Mouse (Mus musculus) erythroid progenitor cell, adult 5-6 weeks (primary cell): ENCODE measurements around the gene Osgin1. TPM values are rescaled to one million over a fixed set of nuclear protein-coding genes. Genes with fewer than 3 reads are reported as not detected.

Experiments
- ATAC-seq: replicated peaks from 2 replicates; pipeline ENCODE4 v1.8.0; 2016; ENCODE audit warnings: moderate number of reproducible peaks, mild to moderate bottlenecking, moderate TSS enrichment, inconsistent platforms; ENCODE audit not compliant: poor library complexity, low FRiP score, severe bottlenecking
- total RNA-seq, 2 experiments: library from RNA; stranded (forward) in 1 of 2; stranded (reverse) in 1 of 2; fragments of 150-400 nt in 1 of 2; fragments of 186-747, 209-891 nt in 1 of 2; gene quantifications; 2 replicates each; pipeline versions ENCODE4 v1.2.3 to v1.2.4; 2015 to 2017; ENCODE audit warnings: low replicate concordance in 2 of 2

The Osgin1 gene
- total RNA-seq, 2 experiments from 2014 or later, result not detected

DNA sequence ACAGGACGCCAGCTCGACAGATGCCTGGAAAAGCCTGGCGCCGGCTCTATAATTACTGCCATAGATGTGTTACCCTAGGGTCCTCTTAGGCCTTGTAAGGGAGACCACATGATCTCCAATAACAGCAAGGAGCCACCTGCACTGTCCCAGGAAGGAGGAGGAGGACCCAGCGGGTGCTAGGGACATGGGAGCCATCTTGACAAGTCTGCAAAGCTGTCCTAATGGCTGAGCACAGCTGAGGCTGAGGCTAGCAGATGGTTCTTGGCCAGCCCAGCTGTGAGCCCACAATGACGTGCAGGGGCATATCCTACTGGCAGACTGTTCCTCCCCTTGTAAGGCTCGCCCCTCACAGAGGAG, 5.9 kb downstream of the Osgin1 start:
- ATAC-seq, result no peak

DNA sequence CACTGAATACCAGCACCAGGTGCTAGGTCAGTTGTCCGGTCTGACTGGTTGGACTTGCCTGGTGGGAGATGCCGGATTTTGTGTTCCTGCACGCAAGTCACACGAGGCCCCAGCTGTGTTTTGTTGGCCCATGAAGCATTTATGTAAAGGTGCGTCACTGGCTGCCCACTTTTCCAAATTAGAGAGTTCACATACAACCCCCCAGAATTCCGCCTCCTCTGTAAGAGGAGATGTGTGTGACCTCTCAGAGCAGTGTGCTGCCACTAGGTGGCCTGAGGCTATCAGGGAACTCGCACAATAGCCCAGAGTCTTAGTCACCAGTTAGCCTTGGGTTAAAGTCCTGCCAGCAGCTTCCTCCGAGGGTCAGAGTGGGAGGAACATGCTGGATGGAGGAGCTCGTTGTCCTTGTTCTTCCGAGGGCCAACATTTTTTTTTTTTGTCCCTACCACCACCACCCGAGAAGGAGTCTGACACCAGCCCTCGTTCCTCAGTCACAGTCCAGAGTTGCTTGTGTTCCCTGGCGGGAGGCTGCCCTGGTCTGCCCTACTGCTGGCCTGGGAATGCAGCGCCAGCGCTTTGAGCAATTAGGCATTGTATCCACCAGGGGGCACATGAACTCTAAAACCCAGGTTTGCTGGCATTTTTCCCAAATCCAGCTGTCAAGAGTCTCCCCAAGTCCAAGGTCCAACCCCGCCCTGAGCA, 6.5 kb downstream of the Osgin1 start:
- peak; percentile 53; the same call in 1 of the 2 replicates for ATAC-seq

DNA sequence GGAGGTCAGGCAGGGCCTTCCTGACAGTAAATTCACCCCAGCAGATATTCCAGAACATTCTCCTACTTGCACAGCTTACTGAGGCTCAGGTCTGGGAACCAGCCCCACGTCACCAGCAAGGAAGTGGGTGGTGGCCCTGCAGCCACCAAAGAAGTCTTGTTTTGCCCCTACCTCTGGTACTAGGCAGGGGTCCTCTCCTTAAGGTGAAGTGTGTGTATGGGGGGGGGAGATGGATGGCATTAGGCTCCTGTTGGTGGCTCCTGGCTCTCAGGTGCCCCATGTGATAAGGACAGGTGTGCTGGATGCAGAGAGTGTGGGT, 7.0 kb downstream of the Osgin1 start:
- ATAC-seq, result no peak

DNA sequence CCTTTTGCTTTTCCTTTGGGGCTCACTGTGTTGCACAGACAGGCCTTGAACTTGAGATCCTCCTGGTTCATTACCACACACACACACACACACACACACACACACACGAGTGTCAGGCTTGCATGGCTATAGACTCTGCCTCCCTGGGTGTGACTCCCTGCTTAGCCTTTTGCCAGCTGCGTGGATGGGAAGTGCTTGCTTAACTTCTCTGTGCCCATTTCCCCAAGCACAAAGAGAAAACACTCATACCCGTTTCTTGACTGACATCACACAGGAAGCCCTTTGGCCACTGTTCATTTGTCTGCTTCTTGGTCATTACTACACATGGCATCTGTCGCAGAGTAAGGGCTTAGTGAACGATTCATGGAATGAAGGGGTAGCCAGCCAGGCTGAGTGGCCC, 8.1 kb downstream of the Osgin1 start:
- ATAC-seq, result no peak

DNA sequence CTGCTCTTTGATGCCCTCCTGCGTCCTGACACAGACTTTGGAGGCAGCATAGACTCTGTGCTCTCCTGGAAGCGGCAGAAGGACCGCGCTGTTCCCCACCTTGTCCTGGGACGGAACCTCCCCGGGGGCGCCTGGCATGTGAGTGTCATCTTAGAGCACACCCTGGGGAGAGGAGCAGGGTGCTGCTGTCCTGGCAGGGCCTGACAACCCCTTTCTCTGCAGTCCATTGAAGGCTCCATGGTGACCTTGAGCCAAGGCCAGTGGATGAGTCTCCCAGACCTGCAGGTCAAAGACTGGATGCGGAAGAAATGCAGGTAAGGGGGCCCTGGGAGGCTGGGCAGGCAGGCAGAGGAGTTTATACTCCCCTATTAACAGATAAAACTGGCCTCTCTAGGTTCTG, 9.0 kb downstream of the Osgin1 start:
- ATAC-seq, result no peak

DNA sequence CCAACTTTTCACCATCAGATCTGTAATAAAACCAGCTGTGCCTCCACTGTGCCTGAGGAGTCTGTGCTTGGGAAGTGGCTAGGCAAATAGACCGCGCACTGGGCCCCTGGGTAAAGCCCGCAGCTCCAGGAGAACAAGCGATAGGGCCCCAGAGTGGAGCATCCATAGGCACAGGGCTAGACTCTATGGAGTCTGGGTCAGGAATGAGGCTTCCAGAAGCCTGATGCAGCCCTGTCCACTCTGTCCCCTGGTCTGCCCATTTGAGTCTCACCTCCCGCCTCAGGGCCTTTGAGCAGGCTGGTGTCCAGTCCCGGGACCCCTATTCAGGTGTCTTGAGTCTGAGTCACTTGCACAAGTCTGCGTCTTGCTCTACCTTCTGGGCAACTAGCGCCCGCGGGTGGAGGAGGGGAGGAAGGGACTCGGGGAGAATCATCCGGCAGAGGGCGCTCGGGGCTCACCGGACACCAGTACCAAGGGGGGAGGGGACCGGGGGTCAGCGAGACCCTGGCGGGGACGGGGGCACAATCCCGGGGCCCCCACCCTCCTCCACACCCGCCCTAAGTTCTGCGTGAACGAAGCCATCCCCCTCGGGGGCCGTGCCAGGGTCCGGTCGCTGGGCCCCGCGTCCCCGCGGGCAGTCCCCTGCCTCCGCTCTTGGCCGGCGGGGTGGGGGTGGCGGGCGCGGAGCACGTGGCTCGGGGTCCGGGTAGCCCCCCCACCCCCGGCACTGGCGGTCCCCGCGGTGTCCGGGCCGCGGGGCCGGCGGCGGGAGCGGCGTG, 12.5 kb downstream of the Osgin1 start, which contains the start of gene Necab2:
Gene Necab2, plus strand, starts transcription at position 509 of the 779 bp plus-strand sequence.
- no peak for ATAC-seq

DNA sequence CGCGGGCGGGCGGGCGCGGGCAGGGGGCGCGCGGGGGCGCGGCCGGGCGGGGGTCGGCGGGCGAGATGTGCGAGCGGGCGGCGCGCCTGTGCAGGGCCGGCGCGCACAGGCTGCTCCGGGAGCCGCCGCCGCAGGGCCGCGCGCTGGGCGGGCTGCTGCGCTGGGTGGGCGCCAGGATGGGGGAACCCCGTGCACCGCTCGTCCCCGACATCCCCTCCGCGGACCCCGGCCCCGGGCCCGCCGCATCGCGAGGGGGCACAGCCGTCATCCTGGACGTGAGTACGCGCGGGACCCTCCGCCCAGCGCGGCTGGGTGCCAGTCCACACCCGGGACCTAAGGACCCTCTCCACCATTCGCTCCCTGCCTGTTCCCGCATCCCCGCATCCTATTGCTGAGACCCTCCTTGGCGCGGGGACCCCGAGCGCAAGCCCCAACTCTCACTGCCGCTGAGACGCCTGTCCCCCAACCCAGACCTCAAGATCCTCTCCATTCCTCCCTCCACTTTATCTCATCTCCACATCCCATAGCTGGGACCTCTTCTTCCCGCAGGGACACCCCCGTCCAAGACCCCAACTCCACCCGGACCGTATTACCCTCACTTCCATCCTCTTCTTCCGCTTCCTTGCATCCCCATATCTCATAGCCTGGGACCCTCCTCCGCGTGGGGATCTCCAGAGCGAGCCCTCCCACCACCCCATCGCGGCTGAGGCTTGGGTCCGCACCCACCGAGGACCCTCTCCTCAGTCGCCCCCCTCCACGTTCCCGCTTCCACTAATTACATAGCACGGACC, 13.3 kb downstream of the Osgin1 start:
- no peak for ATAC-seq

DNA sequence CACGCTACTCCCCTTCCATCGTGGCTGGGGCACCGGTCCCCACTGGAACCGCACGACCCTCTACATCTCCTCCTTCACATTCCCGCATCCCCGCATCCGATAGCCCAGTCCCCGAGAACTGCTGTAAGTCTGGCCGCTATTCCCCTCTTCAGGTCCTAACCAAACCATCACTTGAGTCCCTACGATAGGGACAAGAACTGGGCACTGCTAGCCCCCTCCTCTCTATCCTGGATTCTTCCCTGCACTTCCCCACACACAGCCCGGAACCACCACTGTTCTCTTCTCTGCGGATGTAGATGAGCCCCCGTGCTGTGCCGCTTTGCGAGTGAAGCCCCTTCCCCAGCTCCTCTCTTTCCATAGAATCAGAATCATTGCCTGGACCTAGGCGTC, 13.9 kb downstream of the Osgin1 start:
- ATAC-seq, result no peak

DNA sequence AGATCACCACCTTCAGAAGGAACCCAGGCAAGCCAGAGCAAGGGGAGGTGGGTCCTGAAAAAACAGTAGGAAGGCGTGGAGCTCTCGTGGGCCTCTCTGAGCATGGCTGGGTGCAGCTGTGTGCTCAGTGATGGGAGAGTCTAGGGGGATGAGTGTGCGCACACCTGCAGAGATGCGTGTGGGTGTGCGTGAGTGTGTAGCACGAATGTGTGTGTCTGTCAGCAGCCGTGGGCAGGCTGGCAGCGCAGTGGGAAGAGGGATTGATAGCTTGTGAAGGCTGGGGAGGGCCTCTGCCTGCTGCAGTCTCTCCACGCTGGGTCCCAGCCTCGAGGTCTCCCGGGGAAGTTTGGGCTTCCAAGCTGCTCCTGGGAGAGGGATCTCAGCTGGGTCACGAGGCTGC, 15.7 kb downstream of the Osgin1 start:
- no peak for ATAC-seq

DNA sequence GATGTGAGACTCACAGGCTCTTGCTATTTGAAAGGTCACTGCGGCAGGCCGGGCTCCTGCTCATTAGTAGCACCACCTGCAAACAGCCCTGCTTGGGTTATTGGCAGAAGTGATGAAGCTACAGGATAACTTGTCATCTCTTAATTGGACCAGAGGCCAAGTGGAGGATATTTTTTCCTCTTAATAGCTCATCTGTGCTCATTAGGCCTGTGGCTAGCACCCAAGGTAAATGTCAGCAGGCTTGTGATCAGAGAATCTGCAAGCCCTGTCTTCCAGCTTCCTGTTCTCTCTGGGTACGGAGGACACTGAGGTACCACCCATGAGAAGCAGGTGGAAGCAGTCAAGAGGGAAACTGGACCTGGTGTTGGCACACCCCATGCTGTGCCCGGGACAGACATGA, 17.2 kb downstream of the Osgin1 start:
- no peak for ATAC-seq

DNA sequence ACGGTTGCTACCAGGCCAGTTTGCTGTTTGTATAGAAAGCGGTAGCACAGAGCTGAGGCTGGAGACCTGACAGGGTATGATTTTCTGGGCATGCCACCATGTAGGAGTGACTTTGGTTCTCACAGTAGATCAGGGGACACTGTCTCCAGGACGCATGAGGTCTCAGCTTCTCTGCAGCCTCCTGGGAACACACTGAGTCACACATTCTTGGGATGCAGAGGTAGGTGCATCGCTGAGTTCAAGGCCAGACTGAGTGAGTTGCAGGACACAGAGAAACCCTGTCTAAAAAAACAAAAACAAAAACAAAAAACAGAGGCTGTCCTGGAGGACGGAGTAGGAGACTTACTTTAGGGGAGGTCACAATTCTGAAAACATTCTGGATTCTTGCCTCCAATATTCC, 19.0 kb downstream of the Osgin1 start:
- no peak for ATAC-seq

DNA sequence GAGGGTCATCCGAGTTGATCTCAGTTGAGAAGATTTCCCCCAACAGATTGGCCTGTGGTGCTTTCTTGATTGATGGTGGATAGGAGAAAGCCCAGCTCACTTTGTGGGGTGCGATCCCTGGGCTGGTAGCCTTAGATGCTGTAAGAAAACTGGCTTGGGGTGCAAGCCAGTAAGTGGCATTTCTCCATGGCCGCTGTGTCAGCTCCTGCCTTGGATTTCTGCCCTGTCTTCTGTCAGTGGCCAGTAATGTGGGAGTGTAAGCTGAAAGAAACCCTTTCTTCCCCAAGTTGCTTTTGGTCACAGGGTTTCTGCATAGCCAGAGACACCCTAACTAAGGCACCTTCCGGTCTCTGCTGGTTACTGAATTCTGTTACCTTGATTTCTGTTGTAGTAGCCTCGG, 22.1 kb downstream of the Osgin1 start:
- ATAC-seq, result no peak

DNA sequence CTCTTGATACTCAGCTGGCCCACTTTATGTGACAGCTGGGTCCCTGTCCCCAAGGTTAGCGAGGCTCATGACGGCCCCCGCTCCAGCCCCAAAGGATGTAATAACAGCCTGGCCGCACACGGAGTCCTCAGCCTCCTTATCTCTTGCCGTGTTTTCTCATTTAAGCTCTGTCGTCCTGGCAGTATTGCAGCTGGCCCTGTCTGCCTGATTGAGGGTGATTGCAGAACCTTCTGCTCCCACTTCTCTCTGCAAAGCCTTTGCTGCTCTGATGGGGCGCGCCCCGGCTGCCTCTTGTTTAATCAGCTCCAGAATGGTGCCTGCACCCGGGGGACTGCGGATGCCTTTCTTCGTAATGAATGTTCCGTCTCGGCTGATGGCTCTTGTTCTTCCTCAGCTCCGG, 25.8 kb downstream of the Osgin1 start:
- no peak for ATAC-seq

DNA sequence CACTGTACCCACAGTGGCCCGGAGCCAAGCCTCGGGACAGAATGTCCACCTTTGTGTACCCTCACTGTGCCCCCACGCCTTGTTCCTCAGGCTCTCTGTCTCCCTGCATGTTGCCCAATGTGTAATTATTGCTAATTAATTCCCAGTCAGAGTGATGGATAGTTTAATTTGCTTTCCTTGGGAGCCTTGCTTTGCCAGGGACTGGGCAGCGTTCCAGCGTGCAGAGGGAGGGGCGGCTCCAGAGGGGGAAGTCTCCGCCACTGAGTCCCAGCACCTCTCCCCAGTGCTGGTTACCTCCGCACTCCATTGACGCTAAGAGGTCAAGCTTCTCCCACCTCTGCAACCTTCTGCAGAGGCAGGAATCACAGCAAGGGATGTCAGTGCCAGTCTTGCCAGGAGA, 27.4 kb downstream of the Osgin1 start:
- ATAC-seq, result no peak

DNA sequence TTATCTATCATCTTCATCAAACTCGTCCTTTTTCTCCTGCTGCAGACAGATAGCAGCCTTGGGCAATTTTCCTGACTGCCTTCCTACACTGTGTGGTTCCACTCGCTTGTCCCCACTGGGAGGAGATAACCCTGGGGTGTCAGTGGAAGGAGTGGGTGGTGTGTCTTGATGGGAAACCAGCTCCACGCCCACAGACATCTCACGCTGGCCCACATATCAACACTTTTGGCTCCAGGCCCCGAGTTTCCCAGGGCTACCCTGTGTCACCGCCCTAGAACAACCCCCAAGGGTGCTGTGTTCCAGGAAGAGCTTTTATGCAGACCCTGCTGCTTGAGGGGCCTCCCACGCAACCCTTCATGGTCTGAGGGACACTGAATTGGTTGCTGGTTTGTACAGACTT, 29.8 kb downstream of the Osgin1 start:
- ATAC-seq, result no peak

DNA sequence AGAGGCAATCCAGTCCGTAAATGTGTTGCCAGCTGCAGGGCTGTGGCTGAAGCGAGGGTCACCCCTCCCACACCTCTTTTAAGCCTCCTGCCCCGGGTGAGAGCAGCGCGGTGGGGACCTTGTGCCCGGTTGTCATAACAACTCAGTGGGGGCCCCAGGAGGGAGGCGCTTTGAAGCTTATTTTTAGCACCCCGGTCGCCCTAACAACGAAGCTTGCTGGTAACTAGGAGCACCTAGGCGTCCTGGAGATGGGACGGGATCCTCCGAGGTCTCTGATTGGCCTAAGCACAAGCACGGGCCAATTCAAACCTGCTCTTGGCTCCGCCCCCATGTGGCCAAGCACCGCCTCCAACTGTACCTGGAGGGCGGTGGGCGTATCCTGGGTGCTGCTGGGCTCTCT, 32.2 kb downstream of the Osgin1 start:
- ATAC-seq, result no peak

DNA sequence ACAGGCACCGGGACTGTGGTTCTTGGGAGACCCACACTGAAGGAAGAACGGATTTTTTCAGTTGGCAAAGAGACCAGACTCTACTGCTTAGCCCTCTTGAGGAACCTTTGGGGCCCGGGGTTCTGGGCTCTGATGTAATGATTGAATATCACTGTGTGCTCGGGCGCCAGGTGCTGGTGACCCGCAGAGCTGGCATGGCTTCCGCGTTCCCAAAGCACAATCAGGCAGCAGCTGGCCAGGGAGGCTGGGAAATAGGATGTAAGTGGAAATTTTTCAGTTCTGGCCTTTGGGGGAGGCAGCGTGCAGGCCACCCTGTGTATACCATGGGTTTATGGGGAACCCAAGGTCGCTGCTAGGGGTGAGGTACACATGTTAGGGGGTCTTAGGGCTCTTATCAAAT, 32.9 kb downstream of the Osgin1 start:
- no peak for ATAC-seq

DNA sequence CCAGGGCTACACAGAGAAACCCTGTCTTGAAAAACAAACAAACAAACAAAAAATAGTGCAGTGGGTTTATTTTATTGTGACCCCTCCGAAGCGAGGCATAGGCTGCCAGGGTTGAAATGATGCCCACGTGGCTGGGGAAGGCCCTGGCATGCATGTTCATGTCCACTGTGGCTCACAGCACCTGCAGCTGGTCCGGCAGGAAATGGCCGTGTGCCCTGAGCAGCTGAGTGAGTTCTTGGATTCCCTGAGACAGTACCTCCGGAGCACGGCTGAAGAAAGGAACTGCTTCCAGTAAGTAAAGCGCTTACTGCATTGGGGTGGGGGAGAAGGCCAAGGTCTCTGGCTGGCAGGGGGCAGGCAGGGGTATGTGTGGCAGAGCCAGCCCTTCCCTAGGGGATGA, 34.2 kb downstream of the Osgin1 start:
- ATAC-seq, result no peak

DNA sequence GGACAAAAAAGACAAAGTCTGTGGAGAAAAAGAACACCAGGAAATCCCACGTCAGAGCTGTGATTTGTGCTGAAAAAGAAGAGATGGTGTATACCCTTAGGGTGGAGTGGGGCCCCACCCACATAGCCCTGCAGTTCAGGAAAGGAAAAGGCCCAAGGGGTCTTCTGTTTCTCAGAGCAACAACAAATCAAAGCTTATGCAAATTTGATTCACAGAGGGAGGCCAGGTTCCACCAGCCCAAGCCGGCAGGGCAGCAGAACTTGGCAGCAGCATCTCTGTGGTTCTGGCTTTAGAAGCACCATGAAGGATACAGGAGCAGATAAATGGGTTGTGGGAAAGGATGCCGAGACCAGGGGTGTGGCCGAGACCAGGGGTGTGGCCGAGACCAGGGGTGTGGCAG, 44.8 kb downstream of the Osgin1 start:
- no peak for ATAC-seq

DNA sequence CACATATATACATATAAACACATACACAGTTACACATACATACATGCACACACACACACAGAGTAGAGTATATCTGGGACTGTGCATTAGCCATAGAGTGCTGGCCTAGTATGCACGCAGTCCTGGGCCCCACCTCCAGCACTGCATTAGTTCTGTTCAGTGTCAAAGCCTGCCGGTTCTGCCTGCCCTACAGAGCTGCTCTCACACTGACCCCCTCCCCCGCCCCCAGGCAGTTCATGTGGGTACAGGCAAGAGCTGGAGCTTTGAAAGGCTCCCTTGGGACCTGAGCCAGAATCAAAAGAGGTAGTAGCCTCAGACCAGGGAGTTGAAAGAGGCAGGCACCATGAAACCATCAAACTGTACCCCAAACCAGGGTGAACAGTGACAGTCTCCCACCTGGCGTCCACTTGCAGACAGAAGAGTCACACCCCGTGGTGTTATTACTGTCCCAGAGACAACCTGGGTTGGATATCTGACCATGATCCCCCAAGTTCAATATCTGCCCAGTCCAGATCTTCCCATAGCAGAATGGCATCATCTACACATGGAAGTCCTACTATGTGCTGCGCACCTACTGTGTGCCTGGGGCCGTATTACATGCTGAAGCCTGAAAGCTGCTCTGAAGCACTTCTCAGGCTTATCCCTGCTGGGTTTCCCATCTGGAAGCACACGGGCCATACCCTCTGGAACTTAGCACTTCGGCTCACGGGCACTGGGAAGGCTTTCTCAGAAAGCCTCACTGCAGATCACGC, 50.4 kb downstream of the Osgin1 start:
- ATAC-seq, result no peak
